Mouse (Mus musculus): ENCODE results near the gene Prpf31. TPM values are rescaled to one million over a fixed set of nuclear protein-coding genes. Genes with fewer than 3 reads are reported as not detected.

The Prpf31 gene
- polyA plus RNA-seq (2017; shearing (Covaris generic)): 98.0 TPM

DNA sequence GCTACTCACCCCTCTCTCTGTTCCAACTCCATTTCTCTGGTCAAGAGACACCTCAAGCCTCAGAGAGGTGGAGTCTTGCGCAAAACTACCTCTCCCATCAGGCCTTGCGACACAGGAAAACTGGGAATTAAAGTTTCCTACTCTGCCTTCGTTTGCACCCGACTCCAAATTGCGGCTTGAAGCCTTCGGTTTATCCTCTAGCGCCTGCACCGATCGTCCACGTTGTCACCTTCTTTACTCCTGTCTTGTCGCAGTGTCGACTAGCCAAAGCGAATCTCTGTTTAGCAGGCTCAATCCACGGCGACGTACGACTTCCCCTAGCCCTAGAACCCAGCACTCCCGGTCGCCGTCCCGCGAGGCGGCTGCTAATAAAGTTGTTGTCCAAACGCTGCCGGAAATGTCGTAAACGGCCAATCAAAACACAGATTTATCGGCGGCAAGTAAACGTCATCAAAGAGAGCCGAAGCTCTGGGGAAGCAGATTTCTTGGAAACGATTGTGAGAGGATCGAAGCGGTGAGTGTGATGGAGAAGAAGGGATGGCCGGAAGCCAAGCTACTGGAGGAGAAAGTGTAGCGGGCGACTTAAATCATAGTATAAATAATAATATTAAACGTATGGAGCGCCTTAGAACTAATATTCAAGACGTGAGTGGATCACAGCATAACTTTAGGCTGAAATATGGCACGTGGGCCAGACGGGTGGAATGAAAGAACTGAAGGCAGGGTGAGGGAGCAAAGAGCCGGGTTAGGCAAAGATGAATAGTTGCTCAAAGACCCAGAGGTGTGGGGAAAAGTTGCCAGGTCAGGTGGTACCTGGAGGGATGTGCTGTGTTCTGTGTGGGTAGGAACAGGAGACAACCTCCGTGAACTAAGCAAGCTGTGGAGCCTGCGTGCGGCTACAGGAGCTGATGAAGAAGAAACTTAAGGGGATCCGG, at the start of gene Prpf31, which contains the start of gene Tfpt:
Prpf31 (plus strand) TSS at position 443 of the 935 bp plus-strand sequence.
Tfpt (minus strand) TSS at position 387 of the 935 bp plus-strand sequence.

DNA sequence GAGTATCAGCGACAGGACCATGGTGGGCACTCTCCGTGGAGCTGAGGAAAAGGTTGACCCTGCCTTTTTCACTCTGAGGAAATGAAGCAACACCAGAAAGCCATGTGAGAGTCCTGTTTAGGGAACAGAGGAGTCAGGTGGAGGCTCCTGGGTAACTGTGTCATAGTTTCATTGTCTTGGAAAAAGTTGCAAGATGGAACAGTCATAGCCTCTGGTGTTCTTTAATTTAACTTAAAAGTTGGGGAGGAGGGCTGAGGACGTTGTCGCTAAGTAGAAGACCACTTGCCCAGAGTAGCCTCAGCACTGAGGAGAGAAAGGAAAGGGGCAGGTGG, 13.8 kb upstream of the Prpf31 start, which contains the start of gene Oscar:
Oscar (minus strand) TSS at position 101 of the 332 bp plus-strand sequence.

DNA sequence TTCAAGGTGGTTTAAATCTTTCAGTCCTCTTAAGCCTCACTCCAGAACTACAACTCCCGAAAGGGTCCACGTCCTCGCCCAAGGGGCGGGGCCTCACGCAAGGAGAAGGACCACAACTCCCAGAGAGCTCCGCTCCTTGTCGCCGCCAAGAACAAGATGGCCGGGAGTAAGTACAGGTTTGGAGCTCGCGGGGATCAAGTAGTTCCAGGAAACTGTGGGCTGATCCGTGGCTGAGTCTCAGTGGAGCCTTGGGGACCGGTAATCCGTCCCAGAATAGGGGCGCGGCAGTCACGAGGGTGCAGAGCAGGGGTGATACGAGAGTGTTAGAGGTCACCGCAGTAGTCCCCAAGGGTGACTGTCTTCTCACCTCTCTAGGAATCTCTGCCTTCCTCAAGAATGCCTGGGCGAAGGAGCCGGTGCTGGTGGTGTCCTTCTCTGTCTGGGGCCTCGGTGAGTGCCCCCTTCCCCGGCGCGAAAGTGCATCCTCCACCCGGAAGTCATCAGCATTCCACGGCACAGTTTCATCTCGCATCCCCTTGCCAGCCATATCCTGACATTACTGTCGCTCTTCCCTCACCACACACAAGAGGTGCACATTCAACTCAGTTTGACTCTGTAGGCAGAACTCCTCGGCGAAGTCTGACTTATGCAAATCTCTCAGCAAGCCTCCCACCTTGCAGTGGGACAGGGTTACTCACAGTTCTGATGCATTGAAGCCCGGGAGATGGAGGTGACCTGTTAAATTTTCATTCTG, 12.4 kb upstream of the Prpf31 start, which contains the start of gene Ndufa3:
Ndufa3 (plus strand) TSS at position 132 of the 754 bp plus-strand sequence.

DNA sequence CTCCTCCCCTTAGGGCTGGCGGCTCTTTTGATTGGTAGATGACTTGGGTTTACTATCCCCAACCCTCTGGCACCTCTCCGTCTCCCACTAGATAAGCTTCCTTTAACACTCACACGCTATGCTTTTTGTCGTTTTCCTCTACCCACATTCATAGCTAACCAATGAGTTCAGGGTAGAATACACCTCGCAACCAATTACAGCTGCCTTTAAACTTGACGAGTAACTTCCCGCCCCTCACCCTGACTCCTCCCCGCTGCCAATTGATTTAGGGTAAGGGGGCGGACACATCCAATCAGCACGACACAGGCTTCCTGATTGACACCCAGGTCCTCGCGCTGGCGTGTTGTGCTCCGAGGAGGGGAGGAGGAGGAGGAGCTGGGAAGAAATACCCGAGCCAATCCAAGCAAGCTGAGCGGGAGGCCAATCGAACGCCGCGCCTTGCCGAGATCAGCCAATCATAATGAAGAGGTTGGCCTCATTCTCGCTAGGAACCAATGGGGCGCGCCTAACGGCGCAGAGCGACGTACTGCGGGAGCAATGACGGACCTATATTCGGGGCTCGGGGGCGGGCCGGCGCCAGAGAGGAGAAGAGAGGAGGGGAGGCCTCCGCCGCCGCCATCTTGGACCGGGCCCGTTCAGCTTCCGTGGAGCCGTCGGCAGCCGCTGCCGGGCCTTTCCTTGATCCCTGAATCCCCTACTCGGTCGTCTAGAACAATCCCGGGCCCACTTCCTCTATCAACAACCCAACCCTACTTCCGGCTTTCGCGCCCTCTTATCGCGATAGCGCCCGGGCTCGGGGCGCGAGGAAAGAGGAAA, 15.1 kb downstream of the Prpf31 start, which contains the start of gene Cnot3:
Cnot3 (plus strand) TSS at position 597 of the 816 bp plus-strand sequence.

DNA sequence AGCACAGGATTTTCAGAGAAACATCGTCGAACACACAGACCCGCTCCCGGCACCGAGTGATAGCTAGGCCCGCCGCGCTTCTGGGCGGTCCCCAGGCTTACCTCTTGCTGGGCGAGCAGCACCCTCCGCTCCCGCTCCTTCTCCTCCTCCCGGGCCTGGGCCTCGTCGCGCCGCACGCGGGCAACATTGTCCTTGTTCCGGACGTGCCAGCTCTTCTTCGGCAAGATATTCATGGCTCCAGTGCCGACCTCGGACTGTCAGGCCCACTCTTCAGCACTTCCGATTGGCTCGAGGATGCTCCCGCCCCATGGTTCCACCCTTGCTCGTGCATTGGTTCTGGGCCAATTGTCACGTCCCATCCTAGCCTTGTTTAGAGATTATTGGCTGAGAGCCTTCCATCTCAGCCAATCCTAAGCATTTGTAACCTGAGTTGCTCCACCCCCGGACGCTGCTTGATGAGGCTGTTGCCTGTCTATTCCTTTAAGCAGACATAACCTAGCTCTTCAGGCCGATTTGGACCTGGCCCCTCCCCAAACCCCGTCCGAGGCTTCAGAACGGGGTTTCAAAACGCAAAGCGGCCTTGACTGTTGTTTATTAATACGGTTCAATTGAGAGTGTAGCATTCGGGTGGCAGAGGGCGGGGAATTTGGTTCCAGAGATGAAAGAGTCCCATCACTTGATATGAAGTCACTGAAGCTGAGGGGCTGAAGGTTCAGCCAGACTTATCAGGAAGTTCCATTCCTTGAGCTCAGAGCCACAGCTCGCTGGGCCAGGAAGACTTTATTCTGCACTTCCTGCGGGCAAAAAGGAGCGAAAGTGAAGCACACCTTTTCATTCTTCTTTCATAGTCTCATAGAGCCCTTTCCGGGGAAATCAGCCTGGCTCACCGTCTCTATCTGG, 35.7 kb downstream of the Prpf31 start, which contains the start of gene Leng1:
Leng1 (minus strand) TSS at position 626 of the 900 bp plus-strand sequence.

DNA sequence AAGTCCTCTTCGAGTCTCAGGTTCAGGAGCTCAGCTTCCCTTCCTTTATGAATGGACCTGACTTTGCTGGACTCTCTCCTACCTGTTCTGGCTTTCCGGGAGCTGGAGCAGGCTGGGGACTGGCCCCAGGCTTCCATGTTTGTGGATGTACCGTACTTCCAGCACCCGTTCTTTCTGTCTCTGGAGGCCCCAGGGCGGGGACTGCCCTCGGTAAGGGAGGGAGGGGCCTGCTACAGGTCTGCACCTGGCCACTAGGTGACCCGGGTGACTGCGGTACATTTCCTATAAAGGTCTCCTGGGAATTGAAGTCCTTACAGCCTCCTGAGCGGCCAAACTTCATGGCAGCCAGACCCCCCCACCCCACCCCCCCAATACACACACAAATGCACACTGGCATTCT, 47.6 kb downstream of the Prpf31 start, which contains the start of gene Tmc4:
Tmc4 (minus strand) TSS at position 212 of the 400 bp plus-strand sequence.

Other genes with a start within 250 kb of the Prpf31 start
- gene Cacng8, start 239.3 kb upstream of the Prpf31 start, polyA plus RNA-seq (2017; shearing (Covaris generic)): not detected
- not detected for gene Cacng6, start 205.8 kb upstream of the Prpf31 start, polyA plus RNA-seq (2017; shearing (Covaris generic))
- not detected for gene Tarm1, start 127.4 kb upstream of the Prpf31 start, polyA plus RNA-seq (2017; shearing (Covaris generic))
- gene Oscar, start 13.8 kb upstream of the Prpf31 start, polyA plus RNA-seq (2017; shearing (Covaris generic)): not detected
- gene Ndufa3, start 12.6 kb upstream of the Prpf31 start, polyA plus RNA-seq (2017; shearing (Covaris generic)): 559 TPM
- gene Tfpt, start 56 bp upstream of the Prpf31 start, polyA plus RNA-seq (2017; shearing (Covaris generic)): 46.3 TPM
- gene Cnot3, start 15.3 kb downstream of the Prpf31 start, polyA plus RNA-seq (2017; shearing (Covaris generic)): 121 TPM
- gene Leng1, start 35.9 kb downstream of the Prpf31 start, polyA plus RNA-seq (2017; shearing (Covaris generic)): 33.1 TPM
- gene Tmc4, start 47.6 kb downstream of the Prpf31 start, polyA plus RNA-seq (2017; shearing (Covaris generic)): 6.5 TPM
- 11.5 TPM for gene Tsen34, start 62.9 kb downstream of the Prpf31 start, polyA plus RNA-seq (2017; shearing (Covaris generic))
- 53.0 TPM for gene Mboat7, start 63.5 kb downstream of the Prpf31 start, polyA plus RNA-seq (2017; shearing (Covaris generic))
- 2,488 TPM for gene Rps9, start 74.0 kb downstream of the Prpf31 start, polyA plus RNA-seq (2017; shearing (Covaris generic))
- gene Pirb, start 90.4 kb downstream of the Prpf31 start, polyA plus RNA-seq (2017; shearing (Covaris generic)): 0.93 TPM
- not detected for gene Gm15448, start 195.7 kb downstream of the Prpf31 start, polyA plus RNA-seq (2017; shearing (Covaris generic))
- gene Pira2, start 215.1 kb downstream of the Prpf31 start, polyA plus RNA-seq (2017; shearing (Covaris generic)): 0.32 TPM